Mouse (Mus musculus) spleen, adult 2 months (tissue): Measurements from ENCODE around the gene Nanog.

ENCODE experiments used
- CTCF ChIP-seq: fragments of 200-500 bp; IDR thresholded peaks from 2 replicates; pipeline ENCODE4 v1.5.1; 2011; ENCODE audit warnings: mild to moderate bottlenecking, inconsistent platforms; ENCODE audit not compliant: insufficient read depth, insufficient read length, insufficient replicate concordance; ENCODE audit errors: extremely low read depth
- POLR2A ChIP-seq: fragments of 200-500 bp; IDR thresholded peaks from 2 replicates; pipeline ENCODE4 v1.6.1; 2011; ENCODE audit warnings: low read depth, low read length, inconsistent platforms

- TF ChIP-seq CTCF = no peak
- TF ChIP-seq POLR2A = no peak
These were observed 39.6 kb upstream of the Nanog start for GRCm38 (mm10) chr6:122667715-122668114.
